In genomic region chr15:78684111-78684510, GRCm38 (mm10) we compare ENCODE assay signal across 9 mouse cellular contexts. TPM values are rescaled to one million over a fixed set of nuclear protein-coding genes. Genes with fewer than 3 reads are reported as not detected.
A peak's percentile ranks its signal among the peaks of the same experiment; 100 is the strongest.
DNase-seq lines count a peak whose midpoint lies in the region; ATAC-seq lines count a peak whose summit lies in the region.
"Had no signal": no experiment of that assay in that cellular context is flagged by ENCODE, and none has a peak within 500 bp of the region (broad histone marks: within the 10 kb centered on the region; RNA-seq: fewer than 3 reads in every experiment).

No protein-coding gene starts in this region.

- peaks cover 38% of the 10 kb centered on the region for H3K4me1 ChIP-seq in kidney, embryonic 15.5 days
- H3K4me1 ChIP-seq in embryonic facial prominence, embryonic 10.5 days = peaks cover 68% of the 10 kb centered on the region
- H3K4me1 ChIP-seq in hindbrain, embryonic 16.5 days (ENCODE audit: control insufficient read depth, insufficient read depth, low read depth, low read length) = peaks cover 33% of the 10 kb centered on the region
- peaks cover 86% of the 10 kb centered on the region for H3K4me1 ChIP-seq in neural tube, embryonic 13.5 days (replicated peaks)
- H3K4me1 ChIP-seq in liver, embryonic 11.5 days (replicated peaks; ENCODE audit: control insufficient read depth, insufficient read depth, low read length) = no peaks in the 10 kb centered on the region

- no peak overlapping the region for H3K27ac ChIP-seq in kidney, embryonic 15.5 days
- H3K27ac ChIP-seq in embryonic facial prominence, embryonic 10.5 days (replicated peaks) = peak overlapping the region; percentile 66
- H3K27ac ChIP-seq in hindbrain, embryonic 16.5 days (ENCODE audit: low read depth, low read length) = peak overlapping the region; percentile 65
- H3K27ac ChIP-seq in neural tube, embryonic 13.5 days (replicated peaks) = peak overlapping the region; percentile 84
- H3K27ac ChIP-seq in liver, embryonic 11.5 days (ENCODE audit: low read depth, low read length) = no peak overlapping the region

- no peak for DNase-seq in kidney, postnatal 36 days
- peak; percentile 48 for DNase-seq in embryonic facial prominence, embryonic 10.5 days (ENCODE audit: low spot score)
- no peak for DNase-seq in adrenal gland, adult (ENCODE audit: inconsistent age in 2 of 2, low spot score in 1 of 2)
- no peak for DNase-seq in lung, postnatal 10 days
- DNase-seq in liver, embryonic 11.5 days (ENCODE audit: low spot score) = no peak

- ATAC-seq in kidney, embryonic 15.5 days (replicated peaks; ENCODE audit: low FRiP score) = no peak; the same call in 1 of the 2 replicates
- 0 out of 2 replicates have a peak, but pooled peaks have one; percentile 27 for ATAC-seq in hindbrain, embryonic 16.5 days
- ATAC-seq in neural tube, embryonic 13.5 days (ENCODE audit: low read depth) = peak; percentile 33; the same call in 1 of the 2 replicates
- no peak for ATAC-seq in liver, embryonic 11.5 days (replicated peaks; ENCODE audit: low FRiP score)

- H3K4me2 ChIP-seq in kidney, embryonic 15.5 days = 0 out of 2 replicates have a peak overlapping the region, but pooled peaks have one; percentile 14
- no peak overlapping the region for H3K4me2 ChIP-seq in hindbrain, embryonic 16.5 days (ENCODE audit: low read length)
- 0 out of 2 replicates have a peak overlapping the region, but pooled peaks have one; percentile 13 for H3K4me2 ChIP-seq in neural tube, embryonic 13.5 days
- H3K4me2 ChIP-seq in liver, embryonic 11.5 days = no peak overlapping the region

- no peak overlapping the region for H3K4me3 ChIP-seq in kidney, embryonic 15.5 days (replicated peaks)
- 0 out of 2 replicates have a peak overlapping the region, but pooled peaks have one; percentile 23 for H3K4me3 ChIP-seq in embryonic facial prominence, embryonic 10.5 days
- H3K4me3 ChIP-seq in hindbrain, embryonic 16.5 days (ENCODE audit: low read length) = no peak overlapping the region
- no peak overlapping the region for H3K4me3 ChIP-seq in neural tube, embryonic 13.5 days
- no peak overlapping the region for H3K4me3 ChIP-seq in liver, embryonic 11.5 days (ENCODE audit: low read depth, low read length)

- no peaks in the 10 kb centered on the region for H3K36me3 ChIP-seq in kidney, embryonic 15.5 days
- no peaks in the 10 kb centered on the region for H3K36me3 ChIP-seq in embryonic facial prominence, embryonic 10.5 days (replicated peaks)
- no peaks in the 10 kb centered on the region for H3K36me3 ChIP-seq in hindbrain, embryonic 16.5 days (ENCODE audit: control insufficient read depth, insufficient read depth, low read length)
- no peaks in the 10 kb centered on the region for H3K36me3 ChIP-seq in neural tube, embryonic 13.5 days
- no peaks in the 10 kb centered on the region for H3K36me3 ChIP-seq in liver, embryonic 11.5 days (ENCODE audit: control insufficient read depth, insufficient read depth, low read length)

- WGBS in kidney, embryonic 15.5 days = 3% methylated on average over 9 of the region's 9 CpGs
- WGBS in embryonic facial prominence, embryonic 10.5 days = 10% methylated on average over 9 of the region's 9 CpGs
- WGBS in hindbrain, embryonic 16.5 days = 8% methylated on average over 9 of the region's 9 CpGs
- WGBS in neural tube, embryonic 13.5 days = 5% methylated on average over 9 of the region's 9 CpGs
- WGBS in liver, embryonic 11.5 days = 14% methylated on average over 9 of the region's 9 CpGs

- H3K9ac ChIP-seq in kidney, embryonic 15.5 days = no peak overlapping the region
- H3K9ac ChIP-seq in hindbrain, embryonic 16.5 days (ENCODE audit: low read depth, low read length) = 0 out of 2 replicates have a peak overlapping the region, but pooled peaks have one; percentile 32
- H3K9ac ChIP-seq in neural tube, embryonic 13.5 days = 0 out of 2 replicates have a peak overlapping the region, but pooled peaks have one; percentile 31
- H3K9ac ChIP-seq in liver, embryonic 11.5 days (ENCODE audit: low read depth, low read length) = no peak overlapping the region

- H3K9me3 ChIP-seq in kidney, embryonic 15.5 days (replicated peaks) = no peaks in the 10 kb centered on the region
- H3K9me3 ChIP-seq in embryonic facial prominence, embryonic 10.5 days = no peaks in the 10 kb centered on the region
- no peaks in the 10 kb centered on the region for H3K9me3 ChIP-seq in hindbrain, embryonic 16.5 days (ENCODE audit: control insufficient read depth, low read length)
- H3K9me3 ChIP-seq in neural tube, embryonic 13.5 days = no peaks in the 10 kb centered on the region
- no peaks in the 10 kb centered on the region for H3K9me3 ChIP-seq in liver, embryonic 11.5 days (ENCODE audit: control insufficient read depth, low read length)

- H3K27me3 ChIP-seq in kidney, embryonic 15.5 days = peaks cover 16% of the 10 kb centered on the region
- peaks cover 74% of the 10 kb centered on the region for H3K27me3 ChIP-seq in embryonic facial prominence, embryonic 10.5 days (replicated peaks; ENCODE audit: low read depth, poor library complexity, severe bottlenecking)
- H3K27me3 ChIP-seq in hindbrain, embryonic 16.5 days (replicated peaks; ENCODE audit: control insufficient read depth, insufficient read depth, low read length) = no peaks in the 10 kb centered on the region
- H3K27me3 ChIP-seq in neural tube, embryonic 13.5 days = no peaks in the 10 kb centered on the region
- H3K27me3 ChIP-seq in liver, embryonic 11.5 days (replicated peaks; ENCODE audit: control insufficient read depth, insufficient read depth, low read length) = peaks cover 29% of the 10 kb centered on the region

RNA-seq across cellular contexts. Expression of gene Elfn2, which starts 34.5 kb away (rescaled TPM):
- 0.04 TPM in 1 of 2 replicates, not detected in the other for polyA plus RNA-seq in kidney, embryonic 15.5 days (2015; fragmentation: Nextera tagmentation; extraction: Ambion mirVana)
- polyA plus RNA-seq in embryonic facial prominence, embryonic 10.5 days (2016; fragmentation: Nextera tagmentation; extraction: Ambion mirVana) = 0.05 and 0.16 TPM in 2 replicates
- polyA plus RNA-seq in hindbrain, embryonic 16.5 days (2015; fragmentation: Nextera tagmentation; extraction: Ambion mirVana) = 11.6 and 13.3 TPM in 2 replicates
- 5.5 and 6.0 TPM in 2 replicates for polyA plus RNA-seq in neural tube, embryonic 13.5 days (2015; fragmentation: Nextera tagmentation; extraction: Ambion mirVana)
- polyA plus RNA-seq in liver, embryonic 11.5 days (2014; fragmentation: Nextera tagmentation; extraction: Ambion mirVana) = not detected in 2 replicates
- polyA plus RNA-seq: C2C12 had no signal

Comparison
In these comparisons a context has a peak if more than half of its experiments do, and no peak if none do; other contexts are left out.
1. ATAC-seq: peak in hindbrain, embryonic 16.5 days (single experiment) and neural tube, embryonic 13.5 days (single experiment); none in kidney, embryonic 15.5 days (single experiment) and liver, embryonic 11.5 days (single experiment).
2. H3K27ac ChIP-seq: peak in embryonic facial prominence, embryonic 10.5 days (single experiment), hindbrain, embryonic 16.5 days (single experiment) and neural tube, embryonic 13.5 days (single experiment); none in kidney, embryonic 15.5 days (single experiment) and liver, embryonic 11.5 days (single experiment).
3. H3K4me2 ChIP-seq: peak in kidney, embryonic 15.5 days (single experiment) and neural tube, embryonic 13.5 days (single experiment); none in hindbrain, embryonic 16.5 days (single experiment) and liver, embryonic 11.5 days (single experiment).
4. H3K9ac ChIP-seq: peak in hindbrain, embryonic 16.5 days (single experiment) and neural tube, embryonic 13.5 days (single experiment); none in kidney, embryonic 15.5 days (single experiment) and liver, embryonic 11.5 days (single experiment).